Mouse (Mus musculus): ENCODE data around the gene Gm13090. TPM values are rescaled to one million over a fixed set of nuclear protein-coding genes. Genes with fewer than 3 reads are reported as not detected.

Gene Gm13090
- polyA plus RNA-seq, 1 experiment, result not detected

- TF ChIP-seq CTCF (IDR thresholded peaks at IDR 0.05; ENCODE audit: extremely low read depth, insufficient read length, insufficient replicate concordance, low read depth, low read length) (no peak), POLR2A (IDR thresholded peaks at IDR 0.05; ENCODE audit: low read depth, low read length) (peak; percentile 48; the same call in 1 of the 2 replicates)
- Histone ChIP-seq H3K27ac (ENCODE audit: insufficient read depth, low read depth, low read length) (peak within 1 kb of the TSS; percentile 99), H3K4me1 (ENCODE audit: control insufficient read depth, insufficient read depth, insufficient read length, low read length) (peaks cover 2% of the 10 kb centered on the region; the same call in 1 of the 2 replicates), H3K36me3 (ENCODE audit: control insufficient read depth, insufficient read depth, low read length) (peaks cover 10% of the 10 kb centered on the region), H3K27me3 (ENCODE audit: control insufficient read depth, insufficient read depth, low read length) (no peaks in the 10 kb centered on the region), H3K4me3 (ENCODE audit: low read depth, low read length) (peak within 1 kb of the TSS; percentile 75)
- under 1% methylated on average over 114 of the region's 114 CpGs for WGBS
Measured at GRCm38 (mm10) chr4:151057347-151058321, 31.7 kb upstream of the Gm13090 start, which contains the start of gene Vamp3. TSS of gene Vamp3 (minus strand) at chr4:151057963.

- H3K4me3 ChIP-seq (ENCODE audit: low read depth, low read length), result no peak overlapping the region
- no peak overlapping the region for H3K27ac ChIP-seq (ENCODE audit: insufficient read depth, low read depth, low read length)
- WGBS, result 75% methylated on average over 4 of the region's 4 CpGs
- TF ChIP-seq POLR2A (IDR thresholded peaks at IDR 0.05; ENCODE audit: low read depth, low read length), result no peak
- TF ChIP-seq CTCF (IDR thresholded peaks at IDR 0.05; ENCODE audit: extremely low read depth, insufficient read length, insufficient replicate concordance, low read depth, low read length), result no peak
- H3K27me3 ChIP-seq (ENCODE audit: control insufficient read depth, insufficient read depth, low read length), result no peaks in the 10 kb centered on the region
- H3K4me1 ChIP-seq (ENCODE audit: control insufficient read depth, insufficient read depth, insufficient read length, low read length), result peaks cover 2% of the 10 kb centered on the region; the same call in 1 of the 2 replicates
- H3K36me3 ChIP-seq (ENCODE audit: control insufficient read depth, insufficient read depth, low read length), result peaks cover 8% of the 10 kb centered on the region
Measured at GRCm38 (mm10) chr4:151058634-151059033, 30.7 kb upstream of the Gm13090 start.

GRCm38 (mm10) chr4:151059566-151059965, 29.8 kb upstream of the Gm13090 start:
- no peak overlapping the region for H3K4me3 ChIP-seq (ENCODE audit: low read depth, low read length)
- TF ChIP-seq POLR2A (IDR thresholded peaks at IDR 0.05; ENCODE audit: low read depth, low read length), result no peak
- TF ChIP-seq CTCF (IDR thresholded peaks at IDR 0.05; ENCODE audit: extremely low read depth, insufficient read length, insufficient replicate concordance, low read depth, low read length), result no peak
- WGBS, result 97% methylated on average over 4 of the region's 4 CpGs
- peaks cover 7% of the 10 kb centered on the region for H3K36me3 ChIP-seq (ENCODE audit: control insufficient read depth, insufficient read depth, low read length)
- H3K27me3 ChIP-seq (ENCODE audit: control insufficient read depth, insufficient read depth, low read length), result no peaks in the 10 kb centered on the region
- H3K27ac ChIP-seq (ENCODE audit: insufficient read depth, low read depth, low read length), result no peak overlapping the region
- peaks cover 2% of the 10 kb centered on the region; the same call in 1 of the 2 replicates for H3K4me1 ChIP-seq (ENCODE audit: control insufficient read depth, insufficient read depth, insufficient read length, low read length)

- Histone ChIP-seq H3K4me3 (ENCODE audit: low read depth, low read length) (no peak overlapping the region), H3K27me3 (ENCODE audit: control insufficient read depth, insufficient read depth, low read length) (0 out of 2 replicates have a peak, but pooled peaks cover 2% of the 10 kb centered on the region), H3K36me3 (ENCODE audit: control insufficient read depth, insufficient read depth, low read length) (no peaks in the 10 kb centered on the region), H3K27ac (ENCODE audit: insufficient read depth, low read depth, low read length) (no peak overlapping the region), H3K4me1 (ENCODE audit: control insufficient read depth, insufficient read depth, insufficient read length, low read length) (no peaks in the 10 kb centered on the region)
- WGBS, result 48% methylated on average over 4 of the region's 4 CpGs
- no peak for TF ChIP-seq CTCF (IDR thresholded peaks at IDR 0.05; ENCODE audit: extremely low read depth, insufficient read length, insufficient replicate concordance, low read depth, low read length)
- TF ChIP-seq POLR2A (IDR thresholded peaks at IDR 0.05; ENCODE audit: low read depth, low read length), result no peak
Measured at GRCm38 (mm10) chr4:151068751-151069150, 20.6 kb upstream of the Gm13090 start.

GRCm38 (mm10) chr4:151070962-151071361, 18.4 kb upstream of the Gm13090 start:
- TF ChIP-seq POLR2A (IDR thresholded peaks at IDR 0.05; ENCODE audit: low read depth, low read length) (no peak), CTCF (IDR thresholded peaks at IDR 0.05; ENCODE audit: extremely low read depth, insufficient read length, insufficient replicate concordance, low read depth, low read length) (no peak)
- H3K4me1 ChIP-seq (ENCODE audit: control insufficient read depth, insufficient read depth, insufficient read length, low read length), result peaks cover 5% of the 10 kb centered on the region
- H3K27me3 ChIP-seq (ENCODE audit: control insufficient read depth, insufficient read depth, low read length), result 0 out of 2 replicates have a peak, but pooled peaks cover 2% of the 10 kb centered on the region
- no peak overlapping the region for H3K27ac ChIP-seq (ENCODE audit: insufficient read depth, low read depth, low read length)
- WGBS, result 74% methylated on average over 7 of the region's 7 CpGs
- no peaks in the 10 kb centered on the region for H3K36me3 ChIP-seq (ENCODE audit: control insufficient read depth, insufficient read depth, low read length)
- H3K4me3 ChIP-seq (ENCODE audit: low read depth, low read length), result no peak overlapping the region

GRCm38 (mm10) chr4:151073108-151073744, 16.1 kb upstream of the Gm13090 start:
- H3K4me3 ChIP-seq (ENCODE audit: low read depth, low read length), result no peak overlapping the region
- 0 out of 2 replicates have a peak, but pooled peaks cover 2% of the 10 kb centered on the region for H3K27me3 ChIP-seq (ENCODE audit: control insufficient read depth, insufficient read depth, low read length)
- no peak overlapping the region for H3K27ac ChIP-seq (ENCODE audit: insufficient read depth, low read depth, low read length)
- 40% methylated on average over 13 of the region's 13 CpGs for WGBS
- H3K36me3 ChIP-seq (ENCODE audit: control insufficient read depth, insufficient read depth, low read length), result no peaks in the 10 kb centered on the region
- TF ChIP-seq POLR2A (IDR thresholded peaks at IDR 0.05; ENCODE audit: low read depth, low read length) (no peak), CTCF (IDR thresholded peaks at IDR 0.05; ENCODE audit: extremely low read depth, insufficient read length, insufficient replicate concordance, low read depth, low read length) (peak; percentile 57; the same call in 1 of the 2 replicates)
- peaks cover 5% of the 10 kb centered on the region for H3K4me1 ChIP-seq (ENCODE audit: control insufficient read depth, insufficient read depth, insufficient read length, low read length)
